Mouse (Mus musculus) myocyte (in vitro differentiated cells): ENCODE results near the gene Clec11a. TPM values are rescaled to one million over a fixed set of nuclear protein-coding genes. Genes with fewer than 3 reads are reported as not detected.

ENCODE experiments used
- H3K27me3 ChIP-seq: one replicate; pipeline ENCODE4 v1.6.1; 2011; ENCODE audit not compliant: control insufficient read depth, insufficient read depth, insufficient read length
- H3K36me3 ChIP-seq: one replicate; pipeline ENCODE4 v1.6.1; 2011; ENCODE audit not compliant: control insufficient read depth, insufficient read depth
- H3K4me2 ChIP-seq: one replicate; pipeline ENCODE4 v1.6.1; 2011; ENCODE audit warnings: low read depth, control low read depth
- H3K4me3 ChIP-seq: one replicate; pipeline ENCODE4 v1.5.1; 2011; ENCODE audit warnings: mild to moderate bottlenecking, control low read depth, moderate library complexity
- H3K79me2 ChIP-seq: one replicate; pipeline ENCODE4 v1.6.1; 2011; ENCODE audit not compliant: control insufficient read depth, insufficient read depth
- H3ac ChIP-seq: one replicate; pipeline ENCODE4 v1.6.1; 2011; ENCODE audit not compliant: control insufficient read depth, insufficient read length
- CEBPB ChIP-seq: IDR thresholded peaks from 2 replicates; pipeline ENCODE4 v1.6.1; 2011; ENCODE audit warnings: mild to moderate bottlenecking, moderate library complexity; ENCODE audit not compliant: poor library complexity, insufficient read depth, severe bottlenecking
- E2F4 ChIP-seq: IDR thresholded peaks from one replicate; pipeline ENCODE4 v1.6.1; 2011; ENCODE audit warnings: mild to moderate bottlenecking, control low read depth, moderate library complexity; ENCODE audit not compliant: insufficient read depth
- MAX ChIP-seq: IDR thresholded peaks from one replicate; pipeline ENCODE4 v1.6.1; 2011; ENCODE audit warnings: low read depth, mild to moderate bottlenecking, control low read depth
- MYOD1 ChIP-seq, 3 experiments: IDR thresholded peaks; one replicate each; pipeline ENCODE4 v1.6.1; 2011; ENCODE audit warnings: control low read depth in 2 of 3, low read depth in 2 of 3, mild to moderate bottlenecking in 2 of 3, moderate library complexity in 1 of 3; ENCODE audit not compliant: insufficient read length in 2 of 3, control insufficient read depth in 1 of 3
- MYOG ChIP-seq, 3 experiments: IDR thresholded peaks; one replicate each; pipeline ENCODE4 v1.6.1; 2011; ENCODE audit warnings: control low read depth in 2 of 3, low read depth in 2 of 3, mild to moderate bottlenecking in 2 of 3; ENCODE audit not compliant: insufficient read length in 2 of 3, control insufficient read depth in 1 of 3, insufficient read depth in 1 of 3
- POLR2A ChIP-seq: IDR thresholded peaks from one replicate; pipeline ENCODE4 v1.6.1; 2011; ENCODE audit warnings: low read depth, mild to moderate bottlenecking, control low read depth, moderate library complexity; ENCODE audit not compliant: insufficient read length
- POLR2AphosphoS2 ChIP-seq: IDR thresholded peaks from one replicate; pipeline ENCODE4 v1.6.1; 2011; ENCODE audit warnings: low read depth, control low read depth; ENCODE audit not compliant: insufficient read length
- REST ChIP-seq: IDR thresholded peaks from one replicate; pipeline ENCODE4 v1.6.1; 2011; ENCODE audit warnings: mild to moderate bottlenecking, control low read depth, moderate library complexity; ENCODE audit not compliant: insufficient read depth, insufficient read length
- SRF ChIP-seq: IDR thresholded peaks from one replicate; pipeline ENCODE4 v1.6.1; 2011; ENCODE audit warnings: low read depth; ENCODE audit not compliant: control insufficient read depth, insufficient read length
- TCF12 ChIP-seq: IDR thresholded peaks from one replicate; pipeline ENCODE4 v1.6.1; 2011; ENCODE audit warnings: mild to moderate bottlenecking, control low read depth; ENCODE audit not compliant: poor library complexity, insufficient read depth, severe bottlenecking
- TCF3 ChIP-seq: IDR thresholded peaks from one replicate; pipeline ENCODE4 v1.6.1; 2011; ENCODE audit warnings: low read depth, control low read depth; ENCODE audit not compliant: insufficient read length
- USF1 ChIP-seq: IDR thresholded peaks from one replicate; pipeline ENCODE4 v1.6.1; 2011; ENCODE audit warnings: low read depth, mild to moderate bottlenecking, control low read depth, moderate library complexity
- polyA plus RNA-seq: library from polyadenylated mRNA; unstranded; fragments of >200 nt; fragmentation: generic; extraction: Trizol; gene quantifications from one replicate; pipeline ENCODE4 v1.2.1, GENCODE M21; 2012; ENCODE audit warnings: missing spikeins

The Clec11a gene
- polyA plus RNA-seq, 1 experiment: 0.60 TPM

DNA sequence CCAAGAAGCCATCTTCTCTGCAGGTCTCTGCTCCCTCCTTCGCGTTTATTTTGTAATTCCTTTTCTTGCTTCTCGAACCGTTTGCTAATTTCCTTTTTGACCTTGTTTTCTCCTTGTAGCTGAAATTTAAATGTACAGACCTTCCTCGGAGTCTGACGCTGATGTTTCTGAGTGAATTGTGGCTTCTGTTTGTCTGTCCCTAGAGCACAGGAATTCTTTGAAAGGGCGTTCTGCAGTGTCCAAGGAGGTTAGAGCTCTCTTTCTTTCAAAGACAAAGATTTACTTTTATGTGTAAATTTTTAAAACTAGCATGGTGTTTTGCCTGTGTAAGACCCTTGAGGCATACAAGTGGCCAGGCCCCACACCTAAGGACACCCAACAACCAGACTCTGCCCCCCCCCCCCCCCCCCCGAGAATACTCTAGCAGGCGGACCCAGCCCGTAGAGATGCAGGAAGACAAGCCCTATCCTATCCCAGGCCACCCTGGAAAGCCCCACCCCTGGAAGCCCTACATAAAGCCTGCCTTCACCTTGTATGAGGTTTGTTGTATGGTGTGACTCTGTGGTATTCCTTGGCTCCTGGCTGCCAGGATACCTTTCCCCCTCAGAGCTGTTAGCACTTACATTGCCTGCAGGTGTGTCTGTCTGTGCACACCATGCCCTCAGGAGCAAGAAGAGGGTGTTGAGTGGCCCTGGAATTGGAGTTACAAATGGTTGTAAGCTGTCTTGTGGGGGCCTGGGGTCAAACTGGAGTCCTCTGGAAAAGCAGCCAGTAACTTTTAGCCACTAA, 30.0 kb downstream of the Clec11a start:
- Histone ChIP-seq H3K4me3 (no peak overlapping the region), H3K27me3 (peaks cover 58% of the 10 kb centered on the region), H3ac (no peak overlapping the region), H3K79me2 (no peaks in the 10 kb centered on the region), H3K4me2 (no peak overlapping the region), H3K36me3 (no peaks in the 10 kb centered on the region)
- TF ChIP-seq POLR2AphosphoS2: no peak
- TF ChIP-seq MYOG (IDR thresholded peaks at IDR 0.05; ENCODE audit: control insufficient read depth in 1 of 3, insufficient read depth in 1 of 3, insufficient read length in 2 of 3, low read depth in 2 of 3): no peak
- TF ChIP-seq SRF: no peak
- no peak for TF ChIP-seq MAX
- no peak for TF ChIP-seq REST
- no peak for TF ChIP-seq POLR2A
- TF ChIP-seq MYOD1 (IDR thresholded peaks at IDR 0.05; ENCODE audit: control insufficient read depth in 1 of 3, insufficient read length in 2 of 3, low read depth in 2 of 3): no peak
- no peak for TF ChIP-seq USF1
- no peak for TF ChIP-seq TCF12
- no peak for TF ChIP-seq TCF3
- no peak for TF ChIP-seq CEBPB
- TF ChIP-seq E2F4: no peak

DNA sequence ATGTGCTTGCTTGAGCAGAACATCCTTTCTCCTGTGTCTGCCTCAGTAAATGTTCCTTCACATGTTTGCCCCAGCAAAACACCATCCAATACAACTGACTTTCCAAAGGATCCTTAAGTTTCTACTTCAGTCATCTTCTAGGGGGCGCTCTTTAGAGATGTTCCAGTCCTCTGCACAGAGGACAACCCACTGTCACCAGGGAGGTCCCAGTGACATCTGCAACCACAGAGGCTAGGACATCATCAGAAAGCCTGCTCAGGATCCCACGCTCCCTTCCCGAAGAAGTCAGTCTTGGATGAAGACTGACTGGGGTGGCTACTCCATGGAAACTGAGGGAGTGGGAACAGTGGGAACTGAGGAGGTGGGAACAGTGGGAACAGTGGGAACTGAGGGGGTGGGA, 31.2 kb downstream of the Clec11a start:
- no peaks in the 10 kb centered on the region for H3K36me3 ChIP-seq
- H3K4me2 ChIP-seq: no peak overlapping the region
- H3K79me2 ChIP-seq: no peaks in the 10 kb centered on the region
- H3ac ChIP-seq: no peak overlapping the region
- no peak overlapping the region for H3K4me3 ChIP-seq
- no peak for TF ChIP-seq REST
- no peak for TF ChIP-seq CEBPB
- TF ChIP-seq POLR2A: no peak
- TF ChIP-seq POLR2AphosphoS2: no peak
- no peak for TF ChIP-seq TCF12
- TF ChIP-seq TCF3: no peak
- no peak for TF ChIP-seq SRF
- TF ChIP-seq USF1: no peak
- H3K27me3 ChIP-seq: peaks cover 56% of the 10 kb centered on the region

- Histone ChIP-seq H3K79me2 (no peaks in the 10 kb centered on the region), H3K27me3 (peaks cover 57% of the 10 kb centered on the region), H3K36me3 (no peaks in the 10 kb centered on the region), H3K4me3 (no peak overlapping the region), H3K4me2 (no peak overlapping the region), H3ac (no peak overlapping the region)
- TF ChIP-seq TCF12 (no peak), MYOG (IDR thresholded peaks at IDR 0.05; ENCODE audit: control insufficient read depth in 1 of 3, insufficient read depth in 1 of 3, insufficient read length in 2 of 3, low read depth in 2 of 3) (no peak), SRF (no peak), REST (no peak), POLR2AphosphoS2 (no peak), MYOD1 (IDR thresholded peaks at IDR 0.05; ENCODE audit: control insufficient read depth in 1 of 3, insufficient read length in 2 of 3, low read depth in 2 of 3) (no peak), CEBPB (no peak), POLR2A (no peak), TCF3 (no peak), MAX (no peak), E2F4 (no peak), USF1 (no peak)
Observed at GRCm38 (mm10) chr7:44274096-44274495, 32.6 kb downstream of the Clec11a start.

DNA sequence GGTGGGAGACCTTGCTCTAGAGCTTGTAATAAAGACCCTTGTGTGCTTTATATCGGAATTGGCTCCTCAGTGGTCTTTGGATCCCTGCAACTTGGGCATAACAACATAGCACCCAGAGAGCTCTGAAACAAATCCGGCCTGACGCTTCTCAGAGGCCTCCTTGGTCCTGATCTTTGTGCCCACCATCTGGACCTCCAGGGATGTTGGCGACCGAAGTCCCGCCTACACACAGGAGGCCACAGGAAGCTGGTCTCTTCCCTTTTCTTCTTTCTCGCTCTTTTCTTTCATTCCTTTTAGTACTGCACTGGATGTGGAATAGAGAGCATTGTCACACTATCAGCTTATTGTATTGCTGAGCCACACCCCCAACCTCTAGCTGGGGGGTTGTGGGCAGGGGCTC, 33.3 kb downstream of the Clec11a start:
- Histone ChIP-seq H3K27me3 (peaks cover 57% of the 10 kb centered on the region), H3K4me3 (no peak overlapping the region), H3K79me2 (no peaks in the 10 kb centered on the region), H3K4me2 (no peak overlapping the region), H3ac (no peak overlapping the region), H3K36me3 (no peaks in the 10 kb centered on the region)
- TF ChIP-seq USF1 (no peak), E2F4 (no peak), MYOG (IDR thresholded peaks at IDR 0.05; ENCODE audit: control insufficient read depth in 1 of 3, insufficient read depth in 1 of 3, insufficient read length in 2 of 3, low read depth in 2 of 3) (no peak), CEBPB (no peak), POLR2AphosphoS2 (no peak), MAX (no peak), SRF (no peak), POLR2A (no peak), MYOD1 (IDR thresholded peaks at IDR 0.05; ENCODE audit: control insufficient read depth in 1 of 3, insufficient read length in 2 of 3, low read depth in 2 of 3) (no peak), REST (no peak), TCF12 (no peak), TCF3 (no peak)

GRCm38 (mm10) chr7:44272546-44272945, 34.2 kb downstream of the Clec11a start:
- TF ChIP-seq POLR2A (no peak), POLR2AphosphoS2 (no peak), MYOD1 (IDR thresholded peaks at IDR 0.05; ENCODE audit: control insufficient read depth in 1 of 3, insufficient read length in 2 of 3, low read depth in 2 of 3) (no peak), SRF (no peak), MYOG (IDR thresholded peaks at IDR 0.05; ENCODE audit: control insufficient read depth in 1 of 3, insufficient read depth in 1 of 3, insufficient read length in 2 of 3, low read depth in 2 of 3) (no peak), TCF3 (no peak), E2F4 (no peak), TCF12 (no peak), MAX (no peak), CEBPB (no peak), USF1 (no peak), REST (no peak)
- Histone ChIP-seq H3K79me2 (no peaks in the 10 kb centered on the region), H3K4me3 (no peak overlapping the region), H3K27me3 (peaks cover 61% of the 10 kb centered on the region), H3ac (no peak overlapping the region), H3K36me3 (no peaks in the 10 kb centered on the region), H3K4me2 (no peak overlapping the region)
